Comparison of ENCODE assay signal across 8 mouse cellular contexts in the genomic region with DNA sequence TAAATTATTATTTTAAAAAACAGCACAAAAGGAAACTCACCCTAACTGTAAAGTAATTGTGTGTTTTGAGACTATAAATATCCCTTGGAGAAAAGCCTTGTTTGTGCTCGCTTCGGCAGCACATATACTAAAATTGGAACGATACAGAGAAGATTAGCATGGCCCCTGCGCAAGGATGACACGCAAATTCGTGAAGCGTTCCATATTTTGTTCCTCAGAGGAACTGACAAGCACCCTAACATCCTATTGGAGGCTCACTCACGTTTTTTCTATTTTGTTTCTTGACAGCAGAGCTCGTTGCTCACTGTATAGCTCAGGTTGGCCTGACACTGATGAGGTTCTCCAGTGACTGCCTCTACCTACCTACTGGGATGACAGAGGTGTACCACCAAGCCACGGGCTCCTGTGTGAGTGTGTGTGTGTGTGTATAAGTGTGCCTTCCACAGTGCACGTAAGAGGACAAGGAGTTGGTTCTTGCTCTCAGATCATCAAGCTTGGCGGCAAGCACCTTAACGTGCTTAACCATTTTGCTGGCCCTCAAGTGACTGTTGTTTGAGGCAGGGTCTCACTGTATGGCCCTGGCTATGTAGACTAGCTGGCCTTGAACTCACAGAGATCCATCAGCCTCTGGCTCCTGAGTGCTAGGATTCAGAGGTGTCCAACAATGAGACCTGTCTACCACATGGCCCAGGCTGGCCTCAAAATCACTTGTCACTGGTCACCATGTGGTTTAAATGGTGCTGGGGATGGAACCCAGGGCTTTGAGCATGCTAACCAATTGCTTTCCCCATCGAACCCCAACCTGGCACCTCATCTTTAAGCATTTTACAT. TPM values are rescaled to one million over a fixed set of nuclear protein-coding genes. Genes with fewer than 3 reads are reported as not detected.
DNase-seq lines count a peak whose midpoint lies in the region; ATAC-seq and TF ChIP-seq lines count a peak whose summit lies in the region.

No protein-coding gene starts in this region.

- TF ChIP-seq CTCF in lung, adult 2 months (IDR thresholded peaks at IDR 0.05; ENCODE audit: insufficient read depth, low read length): no peak
- no peak for TF ChIP-seq CTCF in intestine, postnatal 0 days (IDR thresholded peaks at IDR 0.05; ENCODE audit: low read depth)

- H3K36me3 ChIP-seq in forebrain, embryonic 13.5 days (ENCODE audit: poor library complexity, severe bottlenecking): peaks cover 50% of the 10 kb centered on the region
- peaks cover 29% of the 10 kb centered on the region for H3K36me3 ChIP-seq in intestine, postnatal 0 days (ENCODE audit: control insufficient read depth, insufficient read depth)
- peaks cover 52% of the 10 kb centered on the region for H3K36me3 ChIP-seq in liver, embryonic 13.5 days
- peaks cover 37% of the 10 kb centered on the region for H3K36me3 ChIP-seq in stomach, embryonic 14.5 days (ENCODE audit: control insufficient read depth, insufficient read depth, low read length)

- H3K9ac ChIP-seq in forebrain, embryonic 13.5 days: peak overlapping the region; percentile 89
- H3K9ac ChIP-seq in intestine, postnatal 0 days (ENCODE audit: low read depth, low read length): peak overlapping the region; percentile 89
- peak overlapping the region; percentile 48 for H3K9ac ChIP-seq in liver, embryonic 13.5 days
- H3K9ac ChIP-seq in stomach, embryonic 14.5 days (replicated peaks; ENCODE audit: low read depth, low read length): no peak overlapping the region; the same call in 1 of the 2 replicates

- H3K4me3 ChIP-seq in lung, adult 2 months (replicated peaks; ENCODE audit: extremely low read depth, low read depth, low read length): no peak overlapping the region
- peak overlapping the region; percentile 68; the same call in 1 of the 2 replicates for H3K4me3 ChIP-seq in forebrain, embryonic 13.5 days
- H3K4me3 ChIP-seq in intestine, postnatal 0 days (ENCODE audit: low read depth, low read length): peak overlapping the region; percentile 82
- H3K4me3 ChIP-seq in liver, embryonic 13.5 days (replicated peaks): peak overlapping the region; percentile 25
- H3K4me3 ChIP-seq in stomach, embryonic 14.5 days (ENCODE audit: low read depth, low read length): peak overlapping the region; percentile 37; the same call in 1 of the 2 replicates

- no peaks in the 10 kb centered on the region for H3K9me3 ChIP-seq in forebrain, embryonic 13.5 days (replicated peaks)
- H3K9me3 ChIP-seq in intestine, postnatal 0 days (ENCODE audit: control insufficient read depth): no peaks in the 10 kb centered on the region
- no peaks in the 10 kb centered on the region for H3K9me3 ChIP-seq in liver, embryonic 13.5 days (replicated peaks)
- H3K9me3 ChIP-seq in stomach, embryonic 14.5 days (ENCODE audit: control insufficient read depth, low read depth, low read length): no peaks in the 10 kb centered on the region

- peaks cover 3% of the 10 kb centered on the region for H3K4me1 ChIP-seq in lung, adult 2 months (ENCODE audit: control insufficient read depth, insufficient read depth, low read length)
- peaks cover 18% of the 10 kb centered on the region for H3K4me1 ChIP-seq in forebrain, embryonic 13.5 days
- H3K4me1 ChIP-seq in intestine, postnatal 0 days (replicated peaks; ENCODE audit: control insufficient read depth, insufficient read depth, low read length): no peaks in the 10 kb centered on the region
- peaks cover 50% of the 10 kb centered on the region for H3K4me1 ChIP-seq in liver, embryonic 13.5 days (replicated peaks)
- H3K4me1 ChIP-seq in stomach, embryonic 14.5 days (ENCODE audit: control insufficient read depth, insufficient read depth, low read length): peaks cover 5% of the 10 kb centered on the region; the same call in 1 of the 2 replicates

- WGBS in lung, adult 2 months: 22% methylated on average over 14 of the region's 14 CpGs
- 24% methylated on average over 14 of the region's 14 CpGs for WGBS in forebrain, embryonic 13.5 days
- WGBS in intestine, postnatal 0 days: 25% methylated on average over 14 of the region's 14 CpGs
- 24% methylated on average over 14 of the region's 14 CpGs for WGBS in liver, embryonic 13.5 days (ENCODE audit: insufficient replicate concordance)
- 24% methylated on average over 14 of the region's 14 CpGs for WGBS in stomach, embryonic 14.5 days

- peak; percentile 27 for ATAC-seq in activated CD4-positive, CD25-positive, alpha-beta regulatory T cell, adult 4 months
- ATAC-seq in forebrain, embryonic 13.5 days: peak; percentile 66
- ATAC-seq in intestine, postnatal 0 days: peak; percentile 16; the same call in 1 of the 2 replicates
- peak; percentile 66 for ATAC-seq in liver, embryonic 13.5 days (ENCODE audit: low read depth)
- ATAC-seq in stomach, embryonic 14.5 days (ENCODE audit: insufficient number of reproducible peaks, insufficient read depth, low FRiP score, low read depth): peak; percentile 33; the same call in 1 of the 2 replicates

- peak overlapping the region; percentile 46 for H3K4me2 ChIP-seq in forebrain, embryonic 13.5 days
- H3K4me2 ChIP-seq in intestine, postnatal 0 days (replicated peaks; ENCODE audit: low read depth): peak overlapping the region; percentile 60
- peak overlapping the region; percentile 44 for H3K4me2 ChIP-seq in liver, embryonic 13.5 days
- peak overlapping the region; percentile 28 for H3K4me2 ChIP-seq in stomach, embryonic 14.5 days (replicated peaks; ENCODE audit: low read depth, low read length)

- peak overlapping the region; percentile 82 for H3K27ac ChIP-seq in forebrain, embryonic 13.5 days
- H3K27ac ChIP-seq in intestine, postnatal 0 days (ENCODE audit: low read depth, low read length): peak overlapping the region; percentile 96
- H3K27ac ChIP-seq in liver, embryonic 13.5 days: peak overlapping the region; percentile 82
- H3K27ac ChIP-seq in stomach, embryonic 14.5 days (ENCODE audit: low read length): peak overlapping the region; percentile 78; the same call in 1 of the 2 replicates

- H3K27me3 ChIP-seq in forebrain, embryonic 13.5 days: no peaks in the 10 kb centered on the region
- H3K27me3 ChIP-seq in intestine, postnatal 0 days (replicated peaks; ENCODE audit: control insufficient read depth, insufficient read depth, low read length): no peaks in the 10 kb centered on the region
- H3K27me3 ChIP-seq in liver, embryonic 13.5 days: no peaks in the 10 kb centered on the region
- no peaks in the 10 kb centered on the region for H3K27me3 ChIP-seq in stomach, embryonic 14.5 days (ENCODE audit: control insufficient read depth, insufficient read depth, low read length)

- DNase-seq in lung, adult 2 months: peak; percentile 46
- DNase-seq in lung, postnatal 14 days: no peak
- peak; percentile 59 for DNase-seq in liver, embryonic 13.5 days
- no peak for DNase-seq in urinary bladder, postnatal 36 days (ENCODE audit: low spot score in 2 of 2)

- no peak for TF ChIP-seq POLR2A in lung, adult 2 months (IDR thresholded peaks at IDR 0.05; ENCODE audit: borderline replicate concordance, extremely low read depth, low read depth, low read length)

RNA-seq across cellular contexts. Expression of a gene that starts 0.6 kb away (rescaled TPM):
- 76.2 and 79.1 TPM in 2 replicates for polyA plus RNA-seq in lung, adult 2 months (2012; rRNA removed)
- 10 to 100 TPM in 1 of 2 experiments, 1 to 10 TPM in 1; 6.7 to 10.5 TPM for polyA plus RNA-seq in activated CD4-positive, CD25-positive, alpha-beta regulatory T cell, adult 4 months (2017; shearing (Covaris generic))
- 49.0 and 59.0 TPM in 2 replicates for polyA plus RNA-seq in forebrain, embryonic 13.5 days (2015; fragmentation: Nextera tagmentation; extraction: Ambion mirVana)
- 17.0 and 17.8 TPM in 2 replicates for polyA plus RNA-seq in intestine, postnatal 0 days (2015; fragmentation: Nextera tagmentation; extraction: Ambion mirVana)
- 16.9 and 19.0 TPM in 2 replicates for polyA plus RNA-seq in liver, embryonic 13.5 days (2015; fragmentation: Nextera tagmentation; extraction: Ambion mirVana)
- 43.4 and 46.4 TPM in 2 replicates for polyA plus RNA-seq in stomach, embryonic 14.5 days (2014; fragmentation: Nextera tagmentation; extraction: Ambion mirVana)

RNA-seq across cellular contexts. Expression of a gene that starts 1.3 kb away (rescaled TPM):
- not detected in 2 replicates for polyA plus RNA-seq in lung, adult 2 months (2012; rRNA removed)
- polyA plus RNA-seq in activated CD4-positive, CD25-positive, alpha-beta regulatory T cell, adult 4 months (2017; shearing (Covaris generic)): not detected
- polyA plus RNA-seq in forebrain, embryonic 13.5 days (2015; fragmentation: Nextera tagmentation; extraction: Ambion mirVana): 33.6 TPM in 1 of 2 replicates, not detected in the other
- polyA plus RNA-seq in intestine, postnatal 0 days (2015; fragmentation: Nextera tagmentation; extraction: Ambion mirVana): 2.9 and 17.9 TPM in 2 replicates
- 11.3 TPM in 1 of 2 replicates, not detected in the other for polyA plus RNA-seq in liver, embryonic 13.5 days (2015; fragmentation: Nextera tagmentation; extraction: Ambion mirVana)
- 5.3 TPM in 1 of 2 replicates, not detected in the other for polyA plus RNA-seq in stomach, embryonic 14.5 days (2014; fragmentation: Nextera tagmentation; extraction: Ambion mirVana)

RNA-seq across cellular contexts. Expression of a gene that starts 7.5 kb away (rescaled TPM):
- 20.9 and 24.4 TPM in 2 replicates for polyA plus RNA-seq in lung, adult 2 months (2012; rRNA removed)
- under 1 TPM in 1 of 2 experiments, not detected in 1; 0.22 TPM for polyA plus RNA-seq in activated CD4-positive, CD25-positive, alpha-beta regulatory T cell, adult 4 months (2017; shearing (Covaris generic))
- polyA plus RNA-seq in forebrain, embryonic 13.5 days (2015; fragmentation: Nextera tagmentation; extraction: Ambion mirVana): 1.0 and 1.3 TPM in 2 replicates
- polyA plus RNA-seq in intestine, postnatal 0 days (2015; fragmentation: Nextera tagmentation; extraction: Ambion mirVana): 0.21 and 0.47 TPM in 2 replicates
- polyA plus RNA-seq in liver, embryonic 13.5 days (2015; fragmentation: Nextera tagmentation; extraction: Ambion mirVana): 0.19 and 0.28 TPM in 2 replicates
- polyA plus RNA-seq in stomach, embryonic 14.5 days (2014; fragmentation: Nextera tagmentation; extraction: Ambion mirVana): 0.81 and 1.0 TPM in 2 replicates

RNA-seq across cellular contexts. Expression of a gene that starts 11.7 kb away (rescaled TPM):
- polyA plus RNA-seq in lung, adult 2 months (2012; rRNA removed): 129 and 162 TPM in 2 replicates
- 100 to 1,000 TPM in 1 of 2 experiments, 10 to 100 TPM in 1; 92.3 to 122 TPM for polyA plus RNA-seq in activated CD4-positive, CD25-positive, alpha-beta regulatory T cell, adult 4 months (2017; shearing (Covaris generic))
- polyA plus RNA-seq in forebrain, embryonic 13.5 days (2015; fragmentation: Nextera tagmentation; extraction: Ambion mirVana): 200 and 217 TPM in 2 replicates
- polyA plus RNA-seq in intestine, postnatal 0 days (2015; fragmentation: Nextera tagmentation; extraction: Ambion mirVana): 62.0 and 62.8 TPM in 2 replicates
- polyA plus RNA-seq in liver, embryonic 13.5 days (2015; fragmentation: Nextera tagmentation; extraction: Ambion mirVana): 63.0 and 63.8 TPM in 2 replicates
- polyA plus RNA-seq in stomach, embryonic 14.5 days (2014; fragmentation: Nextera tagmentation; extraction: Ambion mirVana): 143 and 151 TPM in 2 replicates

RNA-seq across cellular contexts. Expression of a gene that starts 17.5 kb away (rescaled TPM):
- 7.8 and 8.6 TPM in 2 replicates for polyA plus RNA-seq in lung, adult 2 months (2012; rRNA removed)
- polyA plus RNA-seq in activated CD4-positive, CD25-positive, alpha-beta regulatory T cell, adult 4 months (2017; shearing (Covaris generic)): 1 to 10 TPM; 2.1 to 2.5 TPM
- 2.5 and 3.6 TPM in 2 replicates for polyA plus RNA-seq in forebrain, embryonic 13.5 days (2015; fragmentation: Nextera tagmentation; extraction: Ambion mirVana)
- polyA plus RNA-seq in intestine, postnatal 0 days (2015; fragmentation: Nextera tagmentation; extraction: Ambion mirVana): 8.7 and 13.2 TPM in 2 replicates
- 5.4 and 5.7 TPM in 2 replicates for polyA plus RNA-seq in liver, embryonic 13.5 days (2015; fragmentation: Nextera tagmentation; extraction: Ambion mirVana)
- polyA plus RNA-seq in stomach, embryonic 14.5 days (2014; fragmentation: Nextera tagmentation; extraction: Ambion mirVana): 12.7 and 14.0 TPM in 2 replicates

Comparison
In these comparisons a context has a peak if more than half of its experiments do, and no peak if none do; other contexts are left out.
1. DNase-seq: peak in lung, adult 2 months (single experiment) and liver, embryonic 13.5 days (single experiment); none in lung, postnatal 14 days (single experiment) and urinary bladder, postnatal 36 days (0 of 2).
2. ATAC-seq: peak in every context shown above with its lines; median percentile 66 in forebrain, embryonic 13.5 days; 66 in liver, embryonic 13.5 days; 33 in stomach, embryonic 14.5 days; 27 in activated CD4-positive, CD25-positive, alpha-beta regulatory T cell, adult 4 months; 16 in intestine, postnatal 0 days.
3. Peak in every context shown above with its lines, with median percentiles within 50 percentile points of each other: H3K27ac ChIP-seq and H3K4me2 ChIP-seq.